Mouse (Mus musculus) adrenal gland, postnatal 10 days (tissue): ENCODE measurements around the gene Tm4sf5. TPM values are rescaled to one million over a fixed set of nuclear protein-coding genes. Genes with fewer than 3 reads are reported as not detected.

Experiments used
- DNase-seq: peaks from one replicate; pipeline ENCODE4 v3.0.0; 2021; ENCODE audit warnings: mixed read lengths
- total RNA-seq, 2 experiments: library from RNA; stranded (reverse); gene quantifications; 2 replicates each; pipeline ENCODE4 v1.2.3; 2021

The Tm4sf5 gene
- total RNA-seq, 2 experiments from 2014 or later = 0.55 to 0.84 TPM

DNA sequence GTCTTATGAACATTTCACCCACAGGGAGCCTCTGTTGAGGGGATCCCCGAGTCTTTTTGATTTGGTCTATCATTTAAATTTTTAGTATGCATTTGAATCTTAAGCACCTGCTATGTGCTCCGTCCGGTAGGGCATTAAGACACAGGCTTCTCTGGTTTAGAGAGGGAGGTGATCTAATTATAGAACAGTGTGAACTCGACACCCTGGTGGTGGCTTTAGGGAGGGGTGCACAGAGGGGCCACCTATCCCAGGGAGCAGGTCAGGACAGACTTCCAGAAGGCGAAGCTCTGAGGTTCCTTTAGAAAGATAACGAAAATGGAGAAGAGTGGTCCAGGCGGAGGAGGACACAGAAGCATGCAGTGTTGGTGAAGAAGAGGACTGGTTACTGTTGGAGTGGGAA lies 39.5 kb downstream of the Tm4sf5 start:
- no peak for DNase-seq

DNA sequence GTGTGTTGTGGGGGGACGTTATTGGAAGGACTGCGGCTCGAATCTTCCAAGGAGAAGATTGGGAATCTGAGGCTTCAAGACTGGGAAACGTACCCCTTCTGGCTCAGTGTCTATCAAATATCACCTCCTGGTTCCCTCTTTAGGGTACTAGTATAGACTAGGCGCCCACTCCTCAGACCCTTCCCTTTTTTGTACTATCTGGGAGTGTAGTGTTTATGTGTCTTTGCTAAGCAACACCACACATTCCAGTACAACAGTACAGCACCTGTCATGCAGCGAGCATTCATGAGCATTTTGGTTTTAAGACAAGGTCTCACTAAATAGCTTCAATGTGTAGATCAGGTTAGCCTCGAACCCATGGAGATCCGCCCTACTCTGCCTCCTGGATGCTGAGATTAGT lies 46.5 kb downstream of the Tm4sf5 start:
- no peak for DNase-seq

GRCm38 (mm10) chr11:70553940-70554339 lies 48.9 kb downstream of the Tm4sf5 start:
- no peak for DNase-seq

GRCm38 (mm10) chr11:70557545-70557944 lies 52.5 kb downstream of the Tm4sf5 start:
- no peak for DNase-seq

Other genes with a start within 250 kb of the Tm4sf5 start
- gene Alox12, start 249.9 kb upstream of the Tm4sf5 start, total RNA-seq = 1 to 10 TPM; 2.4 to 2.7 TPM
- gene Alox12e, start 182.6 kb upstream of the Tm4sf5 start, total RNA-seq = not detected
- gene Alox15, start 153.2 kb upstream of the Tm4sf5 start, total RNA-seq = 1 to 10 TPM; 2.0 to 2.5 TPM
- gene Pelp1, start 95.2 kb upstream of the Tm4sf5 start, total RNA-seq = 10 to 100 TPM; 23.2 to 24.6 TPM
- 10 to 100 TPM; 21.7 to 26.0 TPM for gene Arrb2, start 72.6 kb upstream of the Tm4sf5 start, total RNA-seq
- 10 to 100 TPM; 16.1 to 18.5 TPM for gene Med11, start 53.3 kb upstream of the Tm4sf5 start, total RNA-seq
- 1 to 10 TPM in 1 of 2 experiments, under 1 TPM in 1; 0.93 to 1.8 TPM for gene Zmynd15, start 45.8 kb upstream of the Tm4sf5 start, total RNA-seq
- gene Cxcl16, start 45.3 kb upstream of the Tm4sf5 start, total RNA-seq = 1 to 10 TPM; 4.2 to 5.8 TPM
- gene Vmo1, start 9.4 kb downstream of the Tm4sf5 start, total RNA-seq = under 1 TPM; 0.42 to 0.48 TPM
- 1 to 10 TPM; 4.9 to 9.8 TPM for gene Gltpd2, start 14.0 kb downstream of the Tm4sf5 start, total RNA-seq
- gene Psmb6, start 20.1 kb downstream of the Tm4sf5 start, total RNA-seq = 100 to 1,000 TPM; 276 to 295 TPM
- not detected for gene Gm40193, start 27.7 kb downstream of the Tm4sf5 start, total RNA-seq
- gene Pld2, start 34.8 kb downstream of the Tm4sf5 start, total RNA-seq = 10 to 100 TPM in 1 of 2 experiments, 1 to 10 TPM in 1; 9.7 to 13.6 TPM
- 10 to 100 TPM; 49.0 to 55.8 TPM for gene Mink1, start 57.6 kb downstream of the Tm4sf5 start, total RNA-seq
- not detected for gene 4930544D05Rik, start 110.6 kb downstream of the Tm4sf5 start, total RNA-seq
- gene Chrne, start 114.0 kb downstream of the Tm4sf5 start, total RNA-seq = 1 to 10 TPM in 1 of 2 experiments, not detected in 1; 1.6 TPM
- gene Gp1ba, start 133.9 kb downstream of the Tm4sf5 start, total RNA-seq = under 1 TPM; 0.30 TPM
- 10 to 100 TPM; 73.9 to 86.6 TPM for gene Rnf167, start 142.0 kb downstream of the Tm4sf5 start, total RNA-seq
- gene Slc25a11, start 142.2 kb downstream of the Tm4sf5 start, total RNA-seq = 100 to 1,000 TPM; 180 to 220 TPM
- 100 to 1,000 TPM; 677 to 708 TPM for gene Pfn1, start 149.4 kb downstream of the Tm4sf5 start, total RNA-seq
- gene Eno3, start 152.0 kb downstream of the Tm4sf5 start, total RNA-seq = 100 to 1,000 TPM in 1 of 2 experiments, 10 to 100 TPM in 1; 89.5 to 224 TPM
- gene Spag7, start 164.2 kb downstream of the Tm4sf5 start, total RNA-seq = 10 to 100 TPM; 66.5 to 72.6 TPM
- 10 to 100 TPM; 34.3 to 43.8 TPM for gene Camta2, start 182.9 kb downstream of the Tm4sf5 start, total RNA-seq
- 10 to 100 TPM; 13.8 to 18.9 TPM for gene Inca1, start 194.9 kb downstream of the Tm4sf5 start, total RNA-seq
- gene Kif1c, start 195.3 kb downstream of the Tm4sf5 start, total RNA-seq = 100 to 1,000 TPM; 156 to 176 TPM